In genomic region chr1:152654851-152655250, GRCm38 (mm10) we compare ENCODE assay signal across 24 mouse cellular contexts.
"Had no signal": no experiment of that assay in that cellular context is flagged by ENCODE, and none has a peak within 500 bp of the region (broad histone marks: within the 10 kb centered on the region; RNA-seq: fewer than 3 reads in every experiment).

No protein-coding gene starts in this region.

- H3K4me1 ChIP-seq: hindbrain, embryonic 12.5 days; intestine, embryonic 15.5 days; limb, embryonic 10.5 days; limb, embryonic 12.5 days; liver, embryonic 13.5 days; liver, embryonic 15.5 days had no signal

- H3K9ac ChIP-seq: heart, embryonic 12.5 days; hindbrain, embryonic 12.5 days; hindbrain, embryonic 14.5 days; intestine, embryonic 15.5 days; limb, embryonic 12.5 days; liver, embryonic 13.5 days; liver, embryonic 15.5 days had no signal

- H3K9me3 ChIP-seq: heart, embryonic 12.5 days; hindbrain, embryonic 12.5 days; intestine, embryonic 15.5 days; limb, embryonic 10.5 days; limb, embryonic 12.5 days; liver, embryonic 13.5 days; liver, embryonic 15.5 days had no signal

- H3K27me3 ChIP-seq: heart, embryonic 12.5 days; hindbrain, embryonic 12.5 days; intestine, embryonic 15.5 days; limb, embryonic 12.5 days; liver, embryonic 13.5 days; liver, embryonic 15.5 days had no signal

- H3K4me2 ChIP-seq: heart, embryonic 12.5 days; hindbrain, embryonic 12.5 days; hindbrain, embryonic 14.5 days; intestine, embryonic 15.5 days; limb, embryonic 12.5 days; liver, embryonic 11.5 days; liver, embryonic 13.5 days; liver, embryonic 15.5 days had no signal

- DNase-seq: gastrocnemius, adult 2 months; gastrocnemius, postnatal 10 days; gastrocnemius, postnatal 25 days; heart, adult 18-20 months; heart, postnatal 10 days; kidney, adult 18-20 months; kidney, adult 8-10 months; kidney, postnatal 10 days; kidney, postnatal 25 days; kidney, postnatal 4 days; liver; liver, embryonic 13.5 days had no signal

- ATAC-seq: inflammation-experienced regulatory T-cells, adult 6 months; intestine, embryonic 15.5 days; intestine, postnatal 0 days had no signal

- H3K36me3 ChIP-seq: heart, embryonic 12.5 days; hindbrain, embryonic 12.5 days; intestine, embryonic 15.5 days; limb, embryonic 10.5 days; limb, embryonic 12.5 days; liver, embryonic 13.5 days; liver, embryonic 15.5 days had no signal

- H3K4me3 ChIP-seq: gastrocnemius, adult 2 months; heart, embryonic 12.5 days; hindbrain, embryonic 12.5 days; intestine, embryonic 15.5 days; layer of hippocampus, adult 2 months; left cerebral cortex, adult 2 months; limb, embryonic 10.5 days; limb, embryonic 12.5 days; liver, embryonic 13.5 days; liver, embryonic 15.5 days had no signal

- H3K27ac ChIP-seq: gastrocnemius, adult 2 months; hindbrain, embryonic 12.5 days; hindbrain, embryonic 14.5 days; intestine, embryonic 15.5 days; layer of hippocampus, adult 2 months; left cerebral cortex, adult 2 months; limb, embryonic 10.5 days; limb, embryonic 12.5 days; liver, embryonic 13.5 days; liver, embryonic 15.5 days had no signal
